Mouse (Mus musculus): ENCODE data around the gene Sema3e.

Sema3e gene

GRCm38 (mm10) chr5:14025205-14026124 lies at the start of gene Sema3e:
Sema3e (plus strand) TSS chr5:14025276.
- DNase-seq, result peak; percentile 4

- no peak for DNase-seq
These were observed 47.5 kb upstream of the Sema3e start for GRCm38 (mm10) chr5:13977576-13977975.

GRCm38 (mm10) chr5:13979156-13979555 lies 45.9 kb upstream of the Sema3e start:
- DNase-seq, result no peak

GRCm38 (mm10) chr5:13982417-13983054 lies 42.5 kb upstream of the Sema3e start:
- no peak for DNase-seq

- no peak for DNase-seq
These were observed 41.5 kb upstream of the Sema3e start for GRCm38 (mm10) chr5:13983608-13984007.

- DNase-seq, result no peak
These were observed 39.4 kb upstream of the Sema3e start for GRCm38 (mm10) chr5:13985669-13986068.

GRCm38 (mm10) chr5:13987123-13987522 lies 38.0 kb upstream of the Sema3e start:
- no peak for DNase-seq

GRCm38 (mm10) chr5:13988023-13988422 lies 37.1 kb upstream of the Sema3e start:
- no peak for DNase-seq

GRCm38 (mm10) chr5:13992734-13993396 lies 32.2 kb upstream of the Sema3e start:
- no peak for DNase-seq

GRCm38 (mm10) chr5:14028341-14028740 lies 3.3 kb downstream of the Sema3e start:
- DNase-seq, result no peak

- DNase-seq, result no peak
These were observed 5.7 kb downstream of the Sema3e start for GRCm38 (mm10) chr5:14030796-14031195.

GRCm38 (mm10) chr5:14032056-14032455 lies 7.0 kb downstream of the Sema3e start:
- no peak for DNase-seq

- no peak for DNase-seq
These were observed 8.2 kb downstream of the Sema3e start for GRCm38 (mm10) chr5:14033302-14033701.

GRCm38 (mm10) chr5:14038813-14039496 lies 13.9 kb downstream of the Sema3e start:
- no peak for DNase-seq

- no peak for DNase-seq
These were observed 15.1 kb downstream of the Sema3e start for GRCm38 (mm10) chr5:14040208-14040607.

GRCm38 (mm10) chr5:14043116-14043515 lies 18.0 kb downstream of the Sema3e start:
- no peak for DNase-seq

- DNase-seq, result no peak
These were observed 18.9 kb downstream of the Sema3e start for GRCm38 (mm10) chr5:14043983-14044382.

- DNase-seq, result no peak
These were observed 23.6 kb downstream of the Sema3e start for GRCm38 (mm10) chr5:14048660-14049059.

GRCm38 (mm10) chr5:14054472-14054871 lies 29.4 kb downstream of the Sema3e start:
- no peak for DNase-seq

GRCm38 (mm10) chr5:14059895-14060553 lies 34.9 kb downstream of the Sema3e start:
- no peak for DNase-seq

GRCm38 (mm10) chr5:14062918-14063481 lies 37.9 kb downstream of the Sema3e start:
- DNase-seq, result no peak

- peak; percentile 36 for DNase-seq
These were observed 48.1 kb downstream of the Sema3e start for GRCm38 (mm10) chr5:14073152-14073551.

All from kidney, adult 11 months (tissue).